Mouse (Mus musculus) heart, adult 2 months (tissue): Measurements from ENCODE around the gene Tead2.

ENCODE experiments used
- CTCF ChIP-seq: fragments of 200-600 bp; IDR thresholded peaks from 2 replicates; pipeline ENCODE4 v1.8.1; 2022; ENCODE audit warnings: antibody characterized with exemption, mild to moderate bottlenecking, moderate library complexity
- EP300 ChIP-seq: fragments of 200-500 bp; IDR thresholded peaks from 2 replicates; pipeline ENCODE4 v1.6.1; 2011; ENCODE audit warnings: low read depth, low read length, control low read depth; ENCODE audit not compliant: insufficient read depth
- POLR2A ChIP-seq: fragments of 200-500 bp; IDR thresholded peaks from 2 replicates; pipeline ENCODE4 v1.6.1; 2011; ENCODE audit warnings: mild to moderate bottlenecking, low read depth, low read length, control low read depth; ENCODE audit not compliant: insufficient read depth

DNA sequence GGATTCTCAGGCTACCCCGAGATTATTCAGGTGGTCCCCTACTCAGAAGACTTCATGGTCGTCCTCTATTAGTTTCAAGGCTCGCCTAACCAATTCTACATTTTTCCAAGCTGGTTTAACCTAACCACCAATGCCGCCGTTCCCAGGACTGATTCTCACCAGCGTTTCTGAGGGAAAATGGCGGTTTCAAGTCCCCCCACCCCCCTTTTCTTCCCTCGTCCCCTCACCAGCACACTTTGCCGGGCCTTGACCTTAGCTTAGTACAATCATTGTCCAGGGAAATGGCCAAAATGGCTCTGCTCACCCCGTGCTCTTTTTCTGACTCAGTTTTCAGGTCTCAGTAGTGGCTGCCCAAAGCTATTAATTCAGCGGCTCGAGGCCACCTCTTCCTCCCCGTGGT, 40.2 kb upstream of the Tead2 start:
- TF ChIP-seq CTCF (no peak), POLR2A (no peak), EP300 (no peak)
